Mouse (Mus musculus) ZHBTc4 (cell line): Measurements from ENCODE around the gene Mybph.
A peak's percentile ranks its signal among the peaks of the same experiment; 100 is the strongest.

ENCODE experiments used
- DNase-seq: peaks from one replicate; pipeline ENCODE4 v3.0.0-alpha.2; 2011; ENCODE audit warnings: low read depth, low spot score

Gene Mybph

DNA sequence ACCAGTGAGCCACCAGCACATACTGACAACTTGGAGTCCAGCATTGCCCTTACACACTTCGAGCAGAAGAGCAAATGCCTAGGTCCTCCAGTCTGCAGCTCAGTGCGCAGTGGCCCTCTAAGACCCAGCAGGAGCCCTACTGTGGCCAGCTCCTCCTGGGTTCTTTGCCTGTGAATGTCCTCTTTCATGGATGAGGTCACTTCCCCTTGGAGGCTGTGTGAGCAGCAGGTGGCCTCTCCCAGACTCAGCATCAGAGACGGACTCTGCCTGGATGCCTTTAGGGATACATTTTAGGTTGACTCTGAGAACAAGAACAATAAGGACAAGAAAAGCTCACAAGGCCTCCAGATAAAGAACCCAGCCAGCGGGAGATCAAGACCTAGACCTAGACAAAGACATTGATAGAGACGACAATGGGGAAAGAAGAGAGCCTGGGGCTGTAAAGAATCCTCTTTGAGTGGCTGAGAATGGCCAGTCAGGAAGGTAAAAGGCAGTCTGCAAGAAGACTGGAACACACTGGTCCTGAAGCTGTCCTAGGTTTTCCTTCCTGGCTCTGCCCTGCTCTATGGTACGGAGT lies 17.0 kb downstream of the Mybph start:
- peak; percentile 88 for DNase-seq

DNA sequence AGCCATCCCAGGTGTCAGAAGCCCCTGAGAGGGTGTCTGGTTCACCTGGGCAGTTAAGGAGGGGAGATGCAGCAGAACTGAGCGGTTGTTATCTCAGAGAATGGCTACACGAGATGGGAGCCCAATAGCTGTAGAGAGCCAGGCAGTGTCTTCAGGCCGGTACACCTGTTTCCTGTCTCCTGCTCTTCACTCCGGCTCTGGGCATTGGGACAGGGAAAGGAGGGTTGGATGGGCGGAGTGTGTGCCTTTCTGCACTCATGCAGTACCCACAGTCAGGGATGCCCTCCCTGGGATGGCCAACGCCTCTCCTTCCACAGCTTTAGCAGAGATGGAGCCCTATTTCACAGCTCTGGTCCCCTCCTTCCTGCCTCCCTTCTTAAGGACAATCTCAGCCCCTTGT lies 17.8 kb downstream of the Mybph start:
- no peak for DNase-seq

DNA sequence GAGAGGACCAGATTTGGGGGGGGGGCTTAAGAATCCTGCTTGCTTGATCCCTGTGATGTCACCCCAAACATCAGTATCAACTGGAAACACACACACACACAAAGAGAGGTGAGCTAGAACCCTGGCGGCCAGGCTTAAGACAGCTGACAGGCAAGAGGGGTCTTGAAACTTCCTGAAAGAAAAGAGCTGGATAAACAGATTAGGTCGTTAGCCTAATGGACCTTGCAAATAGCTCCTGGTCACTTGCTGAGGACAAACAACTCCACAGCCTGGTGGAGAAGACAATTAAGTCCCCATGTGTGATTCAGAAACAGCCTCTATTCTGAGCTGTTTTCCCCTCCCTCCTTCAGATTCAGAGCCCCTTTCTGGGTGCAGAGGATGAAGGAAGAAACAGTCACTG lies 18.4 kb downstream of the Mybph start:
- DNase-seq = no peak

DNA sequence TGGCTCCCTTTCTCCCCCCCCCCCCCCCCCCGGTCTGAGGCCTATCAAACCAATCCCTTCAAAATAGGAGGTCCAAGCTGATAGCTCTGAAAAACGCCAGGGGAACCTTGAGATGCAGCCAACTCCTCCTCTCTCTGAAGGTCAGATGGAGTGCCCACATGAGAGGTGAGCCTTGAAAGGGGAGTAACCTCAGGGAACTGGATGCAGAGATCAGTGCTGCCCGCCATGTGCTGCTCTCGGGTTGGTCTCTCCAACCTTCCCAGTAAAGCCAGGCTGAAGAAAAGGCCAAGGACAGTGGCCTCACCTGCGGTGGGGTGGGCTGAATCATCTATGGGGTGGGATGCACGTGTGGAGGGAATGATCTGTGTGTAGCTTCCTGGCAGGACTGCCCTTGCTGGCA lies 19.1 kb downstream of the Mybph start:
- DNase-seq = no peak

DNA sequence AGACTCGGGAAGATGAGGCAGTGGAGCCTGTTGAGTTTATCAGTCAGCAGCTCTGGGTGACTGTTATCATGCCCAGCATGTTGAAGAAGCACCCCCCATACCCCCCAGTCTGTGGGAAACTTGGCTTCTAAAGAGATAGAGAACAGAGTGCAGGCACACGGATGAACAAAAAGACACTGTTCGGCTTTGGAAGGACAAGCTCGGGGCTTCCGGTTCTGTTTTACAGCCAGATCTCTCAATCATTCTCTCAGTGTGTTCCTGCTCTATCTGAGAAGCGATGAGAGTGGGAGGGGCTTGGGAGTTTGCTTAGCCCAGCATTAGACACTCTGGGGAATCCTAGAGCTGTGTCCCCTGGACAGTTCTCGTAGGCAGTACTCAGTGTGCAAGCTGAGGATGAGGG lies 20.2 kb downstream of the Mybph start:
- DNase-seq = no peak

DNA sequence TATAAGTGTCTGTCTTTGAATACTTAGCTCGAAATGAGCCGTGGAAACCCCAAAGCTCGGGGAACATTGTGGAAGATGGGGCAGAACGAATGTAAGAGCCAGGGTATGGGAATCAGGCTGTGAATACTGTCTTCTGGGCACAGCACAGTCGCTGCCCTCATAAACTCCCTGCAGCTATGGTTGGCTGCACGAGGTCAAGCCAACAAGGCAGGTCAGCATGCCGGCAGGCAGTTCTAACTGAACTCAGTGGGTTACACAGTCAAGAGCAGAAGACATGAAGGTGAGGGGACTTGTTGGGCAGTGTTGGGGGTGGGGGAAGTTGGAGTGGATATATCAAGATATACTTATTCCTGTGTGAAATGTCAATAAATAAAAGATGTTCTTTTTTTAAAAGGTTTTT lies 21.8 kb downstream of the Mybph start:
- no peak for DNase-seq

DNA sequence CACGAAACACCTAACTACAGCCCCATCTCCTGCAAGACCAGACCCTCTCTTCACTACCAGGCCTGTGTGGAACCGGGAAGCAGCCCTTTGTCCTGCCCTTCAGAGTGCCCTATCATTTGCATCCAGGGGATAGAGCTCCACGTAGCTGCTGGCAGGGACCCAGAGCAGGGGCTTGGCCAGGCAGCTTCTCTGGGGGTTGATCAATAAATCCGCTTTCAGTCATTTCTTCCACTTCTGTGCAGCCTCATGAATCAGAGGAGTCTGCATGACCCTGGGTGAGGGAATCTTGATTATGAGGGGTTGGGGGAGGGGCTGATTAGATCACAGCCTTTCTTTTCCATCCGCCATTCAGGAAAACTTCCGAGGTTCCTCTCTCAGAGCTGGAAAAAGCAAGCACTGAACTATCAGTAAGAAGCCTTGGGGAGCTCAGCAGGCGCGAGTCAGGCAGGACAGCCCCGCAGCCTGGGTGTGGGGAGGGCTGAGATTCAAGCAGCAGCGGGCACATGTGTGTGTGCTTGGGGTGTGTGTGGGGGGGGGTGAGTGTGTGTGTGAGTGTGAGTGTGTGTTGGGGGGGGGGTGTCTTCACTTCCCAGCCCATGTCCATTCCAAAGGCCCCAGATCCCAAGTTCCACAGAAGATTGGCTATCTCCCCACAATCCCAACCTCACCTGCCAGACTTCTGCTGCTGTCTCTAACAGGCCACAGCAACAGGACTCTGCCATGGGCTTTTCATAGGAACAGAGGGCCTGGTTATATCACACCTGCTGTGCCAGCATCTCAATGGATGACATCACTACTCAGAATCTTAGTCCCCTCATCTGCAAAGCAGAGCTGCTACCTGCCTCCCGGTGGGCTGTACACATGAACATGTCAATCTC lies 22.7 kb downstream of the Mybph start:
- peak; percentile 17 for DNase-seq

DNA sequence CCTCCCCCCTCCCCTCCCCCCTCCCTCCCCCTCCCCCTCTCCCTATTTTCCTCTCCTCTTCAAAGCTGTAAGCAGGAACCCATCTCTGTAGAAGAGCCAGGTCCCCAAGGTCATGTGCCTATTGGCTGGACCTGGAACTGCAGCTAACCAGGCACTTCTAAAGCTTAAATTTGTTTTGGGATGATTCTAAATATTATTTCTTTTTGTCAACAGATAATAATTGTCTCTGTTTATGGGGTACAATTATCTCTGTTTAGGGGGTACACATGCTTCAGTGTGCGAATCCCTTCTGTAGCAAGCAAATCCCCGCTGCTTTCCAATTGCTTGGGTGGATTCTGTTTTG lies 23.4 kb downstream of the Mybph start:
- peak; percentile 57 for DNase-seq

DNA sequence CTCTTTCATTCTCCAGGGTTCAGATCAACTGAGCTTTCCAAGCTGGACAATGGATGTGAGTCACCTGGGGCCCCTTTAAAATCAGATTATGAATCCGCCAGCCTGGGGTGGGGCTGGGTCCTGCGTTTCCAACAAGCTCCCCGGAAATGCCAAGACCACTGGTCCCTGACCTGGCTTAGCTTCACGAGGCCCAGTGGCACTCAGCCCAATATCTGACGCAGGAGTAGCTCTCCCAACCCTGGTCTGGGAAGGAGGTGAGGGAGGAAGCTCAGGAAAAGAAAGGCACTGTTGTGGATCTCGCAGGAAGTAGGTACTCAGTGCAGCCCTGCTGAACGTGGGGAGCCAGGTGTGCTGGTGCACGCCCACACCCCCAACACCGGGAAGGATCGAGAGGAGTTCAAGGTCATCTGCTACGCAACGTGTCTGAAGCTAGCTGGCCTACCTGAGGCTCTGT lies 23.8 kb downstream of the Mybph start:
- peak; percentile 18 for DNase-seq

DNA sequence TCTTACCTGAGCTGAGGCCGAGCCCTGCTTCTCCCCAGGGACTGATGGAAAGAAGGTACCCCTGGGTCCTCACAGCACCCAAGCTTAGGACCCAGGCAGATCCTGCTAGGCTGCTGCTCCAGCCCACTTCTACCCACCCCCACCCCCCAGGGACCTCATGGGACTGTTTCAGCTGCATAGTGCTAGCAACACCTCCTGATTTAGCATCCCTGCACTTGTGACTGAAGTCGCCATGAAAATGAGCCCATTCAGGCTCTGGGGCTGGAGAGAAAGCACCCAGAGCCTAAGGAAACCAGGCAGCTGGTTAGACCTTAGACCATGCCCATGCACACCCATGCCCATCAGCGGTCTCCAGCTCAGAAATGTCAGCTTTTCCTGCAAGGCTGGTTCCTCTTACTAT lies 24.7 kb downstream of the Mybph start:
- DNase-seq = no peak

DNA sequence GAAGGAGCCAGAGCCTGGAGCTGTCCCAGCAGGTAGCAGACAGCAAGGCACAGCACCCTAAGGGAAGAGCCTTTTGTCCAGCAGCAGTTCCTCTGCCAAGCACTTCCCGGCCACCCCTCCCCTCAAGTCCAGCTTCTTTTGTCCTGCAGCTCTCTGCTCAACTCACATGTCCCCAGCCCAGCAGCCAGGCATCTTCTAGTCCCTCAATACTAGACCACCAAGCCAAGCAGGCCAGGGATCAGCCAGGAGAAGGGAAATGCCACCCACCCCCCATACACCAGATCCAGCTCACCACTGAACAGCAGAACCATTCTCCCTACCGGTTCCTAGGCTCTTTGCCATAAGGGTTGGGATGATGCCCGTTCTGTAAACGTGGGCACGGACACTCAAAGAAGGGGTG lies 26.4 kb downstream of the Mybph start:
- no peak for DNase-seq

DNA sequence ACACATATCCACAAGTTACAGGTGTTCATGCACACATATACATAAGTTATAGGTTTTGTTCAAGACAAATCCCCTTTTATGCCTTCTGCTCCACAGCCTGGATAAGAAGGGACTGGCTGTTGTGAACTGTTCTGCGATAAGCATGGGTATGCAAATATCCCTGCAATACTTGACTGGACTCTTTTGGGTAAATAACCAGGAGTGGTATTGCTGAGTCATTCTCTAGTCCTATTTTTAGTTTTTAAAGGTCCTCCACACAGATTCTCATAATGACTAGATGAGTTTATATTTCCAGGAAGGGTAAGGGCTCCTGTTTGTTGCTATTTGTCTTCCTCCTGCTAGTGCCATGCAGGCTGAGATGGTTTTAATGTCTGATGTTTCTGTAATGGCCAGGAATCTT lies 27.9 kb downstream of the Mybph start:
- no peak for DNase-seq

DNA sequence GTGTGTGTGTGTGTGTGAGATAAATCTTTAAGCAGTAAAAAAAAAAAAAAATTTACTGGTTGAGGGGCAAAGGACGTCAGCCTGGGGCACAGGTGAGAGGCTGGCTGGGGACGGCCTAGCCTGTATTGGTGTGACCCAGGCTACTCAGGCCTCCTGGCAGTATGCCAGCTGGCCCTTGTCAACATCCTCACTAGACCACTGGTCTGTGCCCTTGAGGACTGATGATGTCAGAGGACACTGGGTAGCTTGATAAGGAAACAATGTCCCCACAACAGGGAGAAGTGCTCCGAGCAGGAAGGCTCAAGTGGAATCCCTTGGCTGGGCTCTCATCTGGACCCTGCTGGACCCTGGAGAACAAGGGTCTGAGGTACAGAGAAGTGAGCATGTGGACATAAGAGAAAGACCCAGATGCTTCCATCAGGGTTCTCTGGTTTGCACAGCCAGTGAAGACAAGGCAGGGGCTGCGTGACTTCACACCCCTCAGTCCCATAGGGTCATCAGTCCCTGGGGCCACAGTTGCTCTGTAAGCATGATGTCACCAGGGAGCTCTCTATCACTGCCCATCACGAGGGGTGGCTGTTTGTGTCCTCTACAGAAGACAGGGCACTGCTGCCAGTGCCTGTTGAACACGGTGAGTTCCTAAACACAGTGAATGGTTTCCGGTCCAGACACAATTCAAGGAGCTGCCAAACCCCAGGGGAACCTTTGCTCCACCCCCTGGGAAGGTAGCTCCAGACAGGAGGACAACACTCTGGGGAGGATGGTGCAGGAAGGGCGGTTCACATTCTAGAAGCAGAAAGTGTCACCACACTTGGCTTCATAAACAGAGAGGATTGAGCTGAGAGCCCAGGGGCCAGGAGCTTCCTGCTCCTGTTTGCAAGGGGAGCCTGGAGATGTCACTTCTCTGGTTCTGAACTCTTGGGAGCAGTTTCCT lies 29.1 kb downstream of the Mybph start:
- no peak for DNase-seq

DNA sequence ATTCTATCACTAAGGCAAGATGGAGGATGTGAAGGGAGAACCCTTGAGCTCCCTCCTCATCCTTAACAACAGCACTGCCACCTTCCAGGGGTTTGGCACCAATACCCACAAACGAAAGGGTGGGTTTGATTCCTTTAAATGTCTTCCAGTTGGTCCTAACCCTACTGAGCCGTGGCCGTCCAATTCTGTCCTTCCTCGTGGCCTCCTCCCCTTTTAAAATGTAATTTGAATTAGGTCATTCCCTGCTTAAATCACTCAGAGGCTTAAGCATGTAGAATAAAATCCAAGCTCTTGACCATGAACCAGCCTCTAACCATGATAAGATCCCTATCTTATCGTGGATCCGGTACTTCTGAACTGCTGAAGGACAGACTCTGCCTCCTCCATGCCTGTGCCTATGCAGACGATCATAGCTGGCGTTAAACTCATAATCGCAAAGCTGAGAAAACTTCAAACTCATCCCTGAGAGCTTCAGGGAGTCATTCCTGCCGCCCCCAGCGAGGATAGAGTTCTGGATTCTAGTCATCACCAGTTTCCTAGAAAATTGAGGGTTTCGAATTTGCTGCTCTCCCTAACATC lies 31.5 kb downstream of the Mybph start:
- no peak for DNase-seq

DNA sequence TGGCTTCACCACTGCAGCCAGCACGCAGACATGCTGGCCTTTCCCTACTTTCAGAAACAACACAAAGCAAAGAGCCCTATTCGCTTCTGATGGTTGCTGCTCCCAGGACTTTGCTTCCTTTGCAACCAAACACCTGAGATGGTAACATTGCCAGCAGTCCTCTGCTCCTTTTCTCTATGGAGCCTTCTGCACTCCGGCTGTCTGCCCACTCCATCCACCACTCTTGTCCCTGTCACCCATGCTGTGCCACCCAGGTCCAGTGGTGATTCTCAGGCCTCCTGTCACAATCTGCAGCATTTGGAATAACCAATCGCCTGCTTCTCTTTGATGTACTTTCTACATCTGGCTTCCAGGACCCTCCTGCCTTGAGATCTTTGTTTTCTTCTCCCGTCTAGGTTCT lies 32.1 kb downstream of the Mybph start:
- no peak for DNase-seq

DNA sequence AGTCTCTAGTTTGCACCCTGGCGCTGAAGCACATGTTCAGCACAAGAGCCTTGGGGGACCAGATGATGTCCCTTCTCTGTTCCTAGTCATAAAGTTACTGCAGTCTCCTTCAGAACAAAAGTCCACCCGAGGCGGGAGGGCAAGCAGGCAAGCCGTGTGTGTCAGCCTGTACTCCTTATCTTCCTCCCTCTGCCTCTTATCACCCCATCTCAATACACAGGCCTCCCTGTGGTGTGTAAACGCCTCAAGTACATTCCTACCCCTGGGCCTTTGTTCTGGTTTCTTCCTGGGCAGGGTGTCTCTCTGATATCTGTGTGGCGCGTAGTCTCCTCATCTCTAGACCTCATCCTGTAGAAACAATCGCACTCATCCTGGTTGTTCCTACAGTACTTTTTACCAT lies 33.5 kb downstream of the Mybph start:
- peak; percentile 32 for DNase-seq

DNA sequence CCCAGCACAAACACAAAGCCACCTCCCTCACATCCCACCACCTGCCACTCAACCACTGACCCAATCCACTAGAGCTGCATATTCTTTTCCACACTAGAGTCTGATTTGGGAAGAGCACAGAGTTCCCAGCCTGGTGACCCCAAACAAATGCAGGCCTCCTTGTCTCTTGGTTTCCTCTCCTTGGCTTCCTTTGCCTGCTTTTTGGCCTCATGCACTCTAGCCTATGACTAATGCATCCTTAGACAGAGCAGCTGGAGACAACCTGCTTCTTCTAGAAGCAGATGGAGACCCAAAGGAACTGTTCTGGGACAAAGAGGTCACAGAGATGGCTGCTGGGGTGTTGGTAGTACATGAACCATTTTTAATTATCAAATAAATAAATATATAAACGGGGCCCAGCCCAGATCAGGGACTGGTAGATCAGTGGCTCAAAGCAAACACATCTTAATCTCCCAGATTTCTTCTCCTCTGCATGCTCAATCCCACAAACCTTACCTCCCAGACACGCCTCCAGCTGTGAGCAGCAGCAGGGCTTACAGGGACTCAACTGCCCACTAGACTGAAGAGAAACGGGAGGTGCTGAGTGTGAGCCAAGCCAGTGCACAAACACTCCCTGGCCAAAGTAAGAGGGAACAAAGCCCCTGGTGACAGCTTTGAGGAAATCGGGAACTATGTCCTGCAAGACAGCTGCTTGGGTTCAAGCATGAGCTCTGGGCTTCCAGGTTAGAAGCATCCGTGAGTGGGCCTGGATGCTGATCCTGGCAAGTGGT lies 36.7 kb downstream of the Mybph start:
- no peak for DNase-seq

DNA sequence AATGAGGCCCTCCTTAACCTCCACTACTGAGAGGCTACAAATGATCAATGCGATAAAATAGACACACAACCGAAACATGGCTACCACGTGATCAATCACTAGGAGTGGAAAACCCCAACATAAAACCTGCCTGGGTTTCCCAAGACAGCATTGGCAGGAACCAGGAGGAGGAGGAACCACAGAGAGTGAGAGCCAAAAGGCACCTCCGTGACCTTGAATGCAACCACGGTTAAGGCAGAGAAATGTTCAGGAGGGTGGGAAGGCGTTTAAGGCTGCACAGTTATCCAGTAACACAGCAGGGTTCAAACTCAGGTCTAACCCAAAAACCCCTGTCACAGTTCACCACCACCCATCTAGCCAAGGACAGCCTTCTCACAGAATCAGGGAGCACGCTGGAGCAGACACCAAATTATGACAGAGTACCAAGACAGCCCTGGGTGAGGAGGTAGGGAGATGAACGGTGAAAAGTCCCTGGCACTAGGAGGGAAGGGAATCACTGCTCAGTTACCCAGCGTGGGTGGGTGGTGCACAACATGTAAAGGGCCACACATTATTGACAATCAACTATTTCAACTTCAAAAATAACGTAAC lies 37.5 kb downstream of the Mybph start:
- DNase-seq = no peak

DNA sequence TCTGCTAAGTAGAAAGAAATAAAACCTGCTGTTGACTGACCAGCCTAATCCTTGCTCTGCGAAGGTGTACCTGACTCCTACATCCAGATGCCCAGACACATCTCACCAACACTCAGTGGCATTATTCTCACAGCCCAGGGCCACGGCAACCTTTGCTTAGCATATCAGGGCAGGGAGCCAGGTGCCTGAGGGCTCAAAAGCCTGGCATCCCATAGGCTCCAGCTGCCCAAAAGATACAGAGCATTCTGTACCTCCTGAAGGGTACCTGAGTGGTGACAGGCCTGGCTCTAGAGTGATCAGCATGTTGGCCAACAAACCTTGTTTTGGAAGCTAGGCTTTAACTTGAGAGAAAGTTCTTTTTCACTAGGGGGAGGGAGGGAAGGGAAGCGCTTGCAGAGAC lies 38.0 kb downstream of the Mybph start:
- DNase-seq = no peak

DNA sequence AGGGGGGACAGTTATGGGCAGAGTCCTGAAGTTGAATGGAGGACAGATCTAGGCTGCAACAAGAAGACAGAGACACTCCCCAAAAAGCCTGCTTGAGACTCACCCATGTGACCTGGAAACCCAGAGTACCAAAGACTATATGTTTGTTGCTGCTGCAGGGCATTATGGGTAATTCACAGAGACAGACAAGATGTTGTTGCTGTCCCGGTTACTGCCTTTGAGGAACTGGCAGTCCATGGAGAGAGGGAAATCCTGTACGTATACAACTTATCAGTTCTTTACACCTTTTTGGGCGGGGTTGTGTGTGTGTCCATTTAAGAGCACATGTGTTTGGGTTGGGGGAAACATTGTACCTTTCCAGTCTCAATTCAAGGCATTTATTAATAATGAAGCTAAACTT lies 38.4 kb downstream of the Mybph start:
- DNase-seq = no peak

DNA sequence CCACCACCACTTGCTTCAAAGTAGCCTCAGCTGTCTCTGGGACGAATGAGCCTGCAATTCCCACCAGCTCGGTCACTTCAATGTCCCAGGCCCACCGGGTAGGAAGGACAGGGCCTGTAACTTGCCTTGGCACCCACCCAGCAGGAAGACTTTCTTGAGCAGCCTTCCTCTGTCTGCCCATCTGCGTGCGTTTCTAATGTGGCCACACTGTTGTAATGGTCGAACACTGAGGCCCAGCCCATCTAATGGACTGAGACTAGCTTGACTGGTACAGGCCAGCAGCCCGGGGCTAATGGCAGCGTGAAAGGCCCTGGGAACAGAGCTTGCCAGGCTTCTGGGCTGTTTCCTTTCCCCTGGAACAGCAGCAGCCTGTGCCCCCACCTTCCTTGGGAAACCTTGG lies 39.1 kb downstream of the Mybph start:
- no peak for DNase-seq
